Mouse (Mus musculus) limb, embryonic 14.5 days (tissue): ENCODE measurements around the gene Ing4. TPM values are rescaled to one million over a fixed set of nuclear protein-coding genes. Genes with fewer than 3 reads are reported as not detected.
A peak's percentile ranks its signal among the peaks of the same experiment; 100 is the strongest.
"Not testable (repeated sequence)": the region's sequence is repeated elsewhere in the genome, so short reads cannot be mapped to it uniquely, and the experiment has no call there.

ENCODE experiments used
- ATAC-seq: fragments of 200-750 bp; cut with Nextera tagmentation; 2 replicates; pipeline ENCODE4 v1.8.0; 2017; ENCODE audit warnings: low read depth, moderate number of reproducible peaks, moderate TSS enrichment; ENCODE audit not compliant: low FRiP score
- DNase-seq: peaks from one replicate; pipeline ENCODE4 v3.0.0-alpha.2; 2015; ENCODE audit warnings: low spot score
- H3K27ac ChIP-seq: fragments of 300-500 bp; sonication (generic); replicated peaks from 2 replicates; pipeline ENCODE4 v1.5.1; 2014; ENCODE audit warnings: low read depth, mild to moderate bottlenecking, low read length, moderate library complexity, mixed read lengths
- H3K27me3 ChIP-seq: fragments of 300-500 bp; sonication (generic); 2 replicates; pipeline ENCODE4 v1.6.1; 2014; ENCODE audit warnings: low read length, mixed read lengths; ENCODE audit not compliant: control insufficient read depth, insufficient read depth
- H3K36me3 ChIP-seq: fragments of 300-500 bp; sonication (generic); 2 replicates; pipeline ENCODE4 v1.6.1; 2014; ENCODE audit warnings: mild to moderate bottlenecking, low read length, moderate library complexity, mixed read lengths; ENCODE audit not compliant: control insufficient read depth, insufficient read depth
- H3K4me1 ChIP-seq: fragments of 300-500 bp; sonication (generic); 2 replicates; pipeline ENCODE4 v1.6.1; 2014; ENCODE audit warnings: antibody characterized with exemption, low read length, mixed read lengths; ENCODE audit not compliant: control insufficient read depth, insufficient read depth
- H3K4me2 ChIP-seq: fragments of 300-500 bp; sonication (generic); replicated peaks from 2 replicates; pipeline ENCODE4 v1.6.1; 2014; ENCODE audit warnings: low read depth, mild to moderate bottlenecking, low read length, moderate library complexity; ENCODE audit not compliant: severe bottlenecking
- H3K4me3 ChIP-seq: fragments of 300-500 bp; sonication (generic); replicated peaks from 2 replicates; pipeline ENCODE4 v1.5.1; 2014; ENCODE audit warnings: low read length
- H3K9ac ChIP-seq: fragments of 300-500 bp; sonication (generic); 2 replicates; pipeline ENCODE4 v1.6.1; 2014; ENCODE audit warnings: mild to moderate bottlenecking, low read depth, low read length, moderate library complexity; ENCODE audit not compliant: severe bottlenecking
- H3K9me3 ChIP-seq: fragments of 300-500 bp; sonication (generic); 2 replicates; pipeline ENCODE4 v1.6.1; 2016; ENCODE audit warnings: low read length; ENCODE audit not compliant: control insufficient read depth
- POLR2A ChIP-seq: fragments of 200-500 bp; IDR thresholded peaks from 2 replicates; pipeline ENCODE4 v1.8.0; 2012; ENCODE audit warnings: inconsistent platforms, mild to moderate bottlenecking, moderate library complexity, borderline replicate concordance; ENCODE audit not compliant: insufficient read depth, insufficient read length; ENCODE audit errors: extremely low read depth
- WGBS: fragments of 180-500 bp; shearing (Covaris S2); extraction: QIAGEN DNeasy Blood & Tissue Kit; methylation state at CpG from one replicate; pipeline ENCODE4 v1.1.7; 2014; 5-methylcytosine and 5-hydroxymethylcytosine counted together
- polyA plus RNA-seq, 2 experiments: library from polyadenylated mRNA; depleted of rRNA in 1 of 2; stranded (reverse) in 1 of 2; unstranded in 1 of 2; fragments of >200 nt; fragmentation: Nextera tagmentation in 1 of 2; extraction: Ambion mirVana in 1 of 2; gene quantifications; 2 replicates each; pipeline versions ENCODE4 v1.2.1 to v1.2.3; 2012 to 2014

The Ing4 gene
- polyA plus RNA-seq, 2 experiments = 122 to 143 TPM

- Histone ChIP-seq H3K36me3 (peaks cover 91% of the 10 kb centered on the region), H3K27me3 (no peaks in the 10 kb centered on the region), H3K4me2 (no peak within 1 kb of the TSS), H3K9ac (no peak within 1 kb of the TSS), H3K9me3 (no peaks in the 10 kb centered on the region), H3K4me1 (no peaks in the 10 kb centered on the region), H3K27ac (no peak within 1 kb of the TSS), H3K4me3 (no peak within 1 kb of the TSS)
- ATAC-seq = no peak
- no peak for DNase-seq
- no peak for TF ChIP-seq POLR2A
- WGBS = 43% methylated on average over 20 of the region's 20 CpGs
Measured at GRCm38 (mm10) chr6:125049678-125050077, 10.1 kb downstream of the Ing4 start, which contains the start of gene Acrbp. TSS of gene Acrbp (plus strand) at chr6:125049689.

GRCm38 (mm10) chr6:125051237-125051636, 11.7 kb downstream of the Ing4 start:
- Histone ChIP-seq H3K4me3 (no peak overlapping the region), H3K27me3 (no peaks in the 10 kb centered on the region), H3K36me3 (peaks cover 83% of the 10 kb centered on the region), H3K4me1 (no peaks in the 10 kb centered on the region), H3K9me3 (no peaks in the 10 kb centered on the region), H3K4me2 (no peak overlapping the region), H3K27ac (no peak overlapping the region), H3K9ac (no peak overlapping the region)
- no peak for TF ChIP-seq POLR2A
- ATAC-seq = no peak
- DNase-seq = no peak
- WGBS = 68% methylated on average over 5 of the region's 5 CpGs

GRCm38 (mm10) chr6:125061493-125061892, 21.9 kb downstream of the Ing4 start:
- H3K9me3 ChIP-seq = no peaks in the 10 kb centered on the region
- WGBS = 33% methylated on average over 6 of the region's 6 CpGs
- no peak overlapping the region for H3K27ac ChIP-seq
- no peak for ATAC-seq
- no peak for TF ChIP-seq POLR2A
- no peaks in the 10 kb centered on the region for H3K4me1 ChIP-seq
- no peak overlapping the region for H3K4me2 ChIP-seq
- H3K27me3 ChIP-seq = no peaks in the 10 kb centered on the region
- no peak for DNase-seq
- no peaks in the 10 kb centered on the region for H3K36me3 ChIP-seq
- H3K4me3 ChIP-seq = no peak overlapping the region
- 0 out of 2 replicates have a peak overlapping the region, but pooled peaks have one; percentile 0 for H3K9ac ChIP-seq

GRCm38 (mm10) chr6:125062511-125062910, 23.0 kb downstream of the Ing4 start:
- no peaks in the 10 kb centered on the region for H3K27me3 ChIP-seq
- no peak overlapping the region for H3K9ac ChIP-seq
- H3K36me3 ChIP-seq = no peaks in the 10 kb centered on the region
- ATAC-seq (no peak), DNase-seq (no peak)
- no peaks in the 10 kb centered on the region for H3K9me3 ChIP-seq
- H3K4me1 ChIP-seq = no peaks in the 10 kb centered on the region
- WGBS = 83% methylated on average over 5 of the region's 5 CpGs
- no peak overlapping the region for H3K4me3 ChIP-seq
- no peak overlapping the region for H3K4me2 ChIP-seq
- H3K27ac ChIP-seq = no peak overlapping the region
- TF ChIP-seq POLR2A = no peak

- no peak overlapping the region for H3K4me3 ChIP-seq
- no peak overlapping the region for H3K9ac ChIP-seq
- no peak for TF ChIP-seq POLR2A
- H3K27ac ChIP-seq = no peak overlapping the region
- 84% methylated on average over 6 of the region's 6 CpGs for WGBS
- H3K4me1 ChIP-seq = no peaks in the 10 kb centered on the region
- no peak overlapping the region for H3K4me2 ChIP-seq
- no peak for DNase-seq
- no peak for ATAC-seq
- H3K9me3 ChIP-seq = no peaks in the 10 kb centered on the region
- no peaks in the 10 kb centered on the region for H3K36me3 ChIP-seq
- H3K27me3 ChIP-seq = no peaks in the 10 kb centered on the region
Measured at GRCm38 (mm10) chr6:125063906-125064305, 24.3 kb downstream of the Ing4 start.

DNA sequence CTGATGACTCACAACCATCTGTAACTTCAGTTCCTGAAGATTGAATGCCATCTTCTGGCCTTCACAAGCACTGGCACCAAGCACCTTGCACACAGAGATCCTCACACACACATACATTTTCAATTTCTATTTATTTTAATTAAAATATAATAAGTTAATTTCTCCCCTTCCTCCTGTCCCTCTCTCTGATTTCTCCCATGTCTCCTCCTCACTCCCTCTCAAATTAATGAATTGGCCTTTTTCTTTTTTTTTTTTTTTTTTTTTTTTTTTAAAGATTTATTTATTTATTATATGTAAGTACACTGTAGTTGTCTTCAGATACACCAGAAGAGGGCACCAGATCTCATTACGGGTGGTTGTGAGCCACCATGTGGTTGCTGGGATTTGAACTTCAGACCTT, 25.7 kb downstream of the Ing4 start:
- ATAC-seq, H3K9me3 ChIP-seq, H3K27me3 ChIP-seq, H3K36me3 ChIP-seq, H3K4me1 ChIP-seq, H3K9ac ChIP-seq, H3K27ac ChIP-seq, DNase-seq, H3K4me2 ChIP-seq, H3K4me3 ChIP-seq: not testable (repeated sequence)
- no CpG with 5 or more reads among the region's 1 CpGs for WGBS
